Mouse (Mus musculus) hindlimb bud, embryonic 11.5 days (tissue): ENCODE measurements around the gene Ttpal.
A peak's percentile ranks its signal among the peaks of the same experiment; 100 is the strongest.
"Not testable (repeated sequence)": the region's sequence is repeated elsewhere in the genome, so short reads cannot be mapped to it uniquely, and the experiment has no call there.

Experiments used
- DNase-seq: peaks from one replicate; pipeline ENCODE4 v3.0.0-alpha.2; 2012; ENCODE audit warnings: low read depth, low spot score; ENCODE audit errors: extremely low spot score

The Ttpal gene

GRCm38 (mm10) chr2:163620451-163620850 is 18.3 kb downstream of the Ttpal start:
- DNase-seq: no peak

- DNase-seq: not testable (repeated sequence)
These were observed 19.3 kb downstream of the Ttpal start for GRCm38 (mm10) chr2:163621401-163621800.

GRCm38 (mm10) chr2:163631223-163631622 is 29.1 kb downstream of the Ttpal start:
- DNase-seq: no peak

DNA sequence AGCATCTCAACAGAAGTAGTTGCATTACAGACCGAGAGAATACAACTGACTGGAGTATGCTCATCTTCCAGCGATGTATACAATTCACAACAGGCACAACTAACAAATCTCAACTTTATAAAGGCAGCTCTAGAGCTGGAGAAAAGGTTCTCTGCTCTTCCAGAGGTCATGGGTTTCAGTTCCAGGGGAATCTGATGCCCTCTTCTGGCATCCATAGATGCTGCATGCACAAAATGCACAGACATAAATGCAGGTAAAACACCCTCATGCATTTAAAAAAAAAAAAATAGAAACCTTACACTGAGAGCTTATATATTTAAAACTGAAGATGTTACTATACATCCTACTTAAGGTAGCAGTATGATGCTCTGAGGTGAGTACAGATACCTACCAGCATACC is 29.6 kb downstream of the Ttpal start:
- no peak for DNase-seq

GRCm38 (mm10) chr2:163634211-163634610 is 32.1 kb downstream of the Ttpal start:
- DNase-seq: no peak

- no peak for DNase-seq
These were observed 33.9 kb downstream of the Ttpal start for GRCm38 (mm10) chr2:163636057-163636456.

GRCm38 (mm10) chr2:163637655-163638266 is 35.6 kb downstream of the Ttpal start:
- no peak for DNase-seq

DNA sequence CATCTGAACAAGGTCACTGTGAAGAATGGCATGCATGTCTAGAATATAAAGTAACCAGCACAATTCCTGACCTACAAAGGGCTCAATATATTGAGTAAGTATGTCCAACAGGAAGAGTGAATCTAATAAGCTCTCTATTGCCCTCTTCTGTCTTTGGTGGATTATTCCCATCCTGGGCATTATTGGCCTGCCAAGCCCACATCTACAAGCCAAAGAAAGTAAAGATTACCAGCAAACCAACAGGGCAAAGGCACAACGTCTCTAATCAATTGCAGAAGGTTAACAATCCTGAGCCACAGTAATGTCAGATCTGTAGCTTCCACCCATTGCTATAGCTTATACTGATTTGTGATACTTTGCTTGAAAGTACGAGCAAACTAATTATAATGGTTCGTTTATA is 38.4 kb downstream of the Ttpal start:
- no peak for DNase-seq

DNA sequence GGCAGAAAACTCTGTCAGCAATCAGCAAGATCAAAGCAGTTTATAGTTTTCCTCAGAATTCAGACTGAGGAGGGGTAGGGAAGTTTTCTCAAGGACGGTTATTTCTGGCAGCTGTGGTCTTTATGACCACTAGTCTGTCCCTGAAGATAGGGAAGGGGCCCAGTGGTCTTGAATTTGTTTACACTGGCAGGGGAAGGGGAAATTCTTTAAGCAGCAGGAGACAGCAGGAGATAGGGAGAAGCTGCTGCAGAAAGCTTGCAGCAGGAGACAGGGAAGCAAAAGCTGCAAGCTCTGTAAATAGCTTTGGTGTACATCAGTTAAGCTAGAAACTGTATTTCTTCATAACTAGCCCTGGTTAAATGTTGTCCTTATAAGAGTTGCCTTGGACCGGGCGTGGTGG is 39.6 kb downstream of the Ttpal start:
- DNase-seq: no peak

- DNase-seq: no peak
These were observed 40.8 kb downstream of the Ttpal start for GRCm38 (mm10) chr2:163642685-163643575.

DNA sequence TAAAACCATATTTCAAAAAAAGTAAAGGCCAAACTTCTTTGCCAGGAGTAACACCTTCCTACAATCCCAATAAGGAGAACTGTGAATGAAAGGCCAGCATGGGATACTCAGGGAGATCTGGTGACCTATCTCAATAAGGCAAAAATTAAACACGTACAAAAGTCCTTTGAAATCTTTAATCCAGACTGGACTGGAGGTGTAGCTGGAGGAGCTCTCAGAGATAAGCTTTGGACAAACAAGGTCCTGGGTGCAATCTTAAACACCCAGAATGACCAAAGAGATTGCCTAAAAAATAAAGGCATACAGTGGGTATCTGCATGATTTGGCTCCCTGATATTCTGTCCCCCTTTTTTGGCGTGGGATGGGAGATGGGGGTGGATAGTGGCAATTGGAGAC is 41.5 kb downstream of the Ttpal start:
- DNase-seq: no peak

DNA sequence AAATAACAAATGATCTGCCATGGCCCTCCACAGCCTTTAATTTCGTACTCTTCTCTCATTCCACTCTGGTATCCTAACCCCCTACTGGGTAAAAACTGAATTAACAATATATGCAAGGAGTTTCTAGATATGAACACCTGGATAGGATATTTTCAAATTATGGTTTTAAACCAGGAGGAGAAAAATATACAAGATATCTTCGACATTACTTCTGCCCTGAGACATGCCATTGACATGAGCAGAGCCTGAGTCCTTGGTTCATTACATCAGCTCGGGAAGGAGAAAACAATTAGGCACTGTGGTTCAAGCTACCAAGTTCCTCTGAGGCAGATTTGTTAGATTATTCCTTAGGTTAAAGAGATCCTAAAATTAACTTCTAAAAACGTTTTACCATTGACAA is 41.9 kb downstream of the Ttpal start:
- DNase-seq: peak; percentile 6

- peak; percentile 88 for DNase-seq
These were observed 42.7 kb downstream of the Ttpal start, which contains the start of gene Serinc3 for GRCm38 (mm10) chr2:163644575-163645385. Gene Serinc3 (minus strand): TSS chr2:163645131.

DNA sequence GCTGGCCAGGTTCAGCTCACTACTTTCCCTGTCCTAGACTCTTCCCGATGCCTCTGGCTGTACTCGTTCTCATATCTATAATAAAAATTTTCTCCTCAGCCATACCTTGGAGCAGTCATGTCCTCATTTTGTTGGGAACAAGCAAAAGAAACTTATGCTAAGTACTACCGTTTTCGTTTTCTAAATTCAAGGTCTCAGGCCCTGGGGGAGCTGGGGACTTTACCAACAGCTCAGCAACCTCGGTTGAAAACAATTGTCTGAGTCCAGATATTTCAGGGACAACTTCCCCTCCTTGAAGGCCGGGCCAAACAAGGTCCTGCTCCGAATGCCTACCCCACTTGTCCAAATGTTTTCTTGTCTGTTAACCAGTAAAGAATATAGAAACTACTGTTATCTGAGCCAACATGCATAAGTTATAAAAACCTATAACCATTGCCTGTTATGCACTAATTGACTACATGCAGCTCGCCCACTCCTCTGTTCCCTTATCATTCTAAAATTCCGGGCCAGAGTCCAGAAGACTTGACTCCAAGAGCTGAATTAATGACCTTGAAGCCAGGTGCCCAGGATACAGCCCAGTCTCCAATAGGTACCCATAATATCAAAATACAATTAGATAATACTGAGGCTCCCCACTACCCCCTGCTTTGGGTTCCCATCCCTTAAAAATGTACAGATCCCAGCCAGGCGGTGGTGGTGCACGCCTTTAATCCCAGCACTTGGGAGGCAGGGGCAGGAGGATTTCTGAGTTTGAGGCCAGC is 43.8 kb downstream of the Ttpal start:
- DNase-seq: no peak

GRCm38 (mm10) chr2:163646461-163647080 is 44.5 kb downstream of the Ttpal start:
- no peak for DNase-seq

GRCm38 (mm10) chr2:163655699-163656098 is 53.6 kb downstream of the Ttpal start:
- not testable (repeated sequence) for DNase-seq

DNA sequence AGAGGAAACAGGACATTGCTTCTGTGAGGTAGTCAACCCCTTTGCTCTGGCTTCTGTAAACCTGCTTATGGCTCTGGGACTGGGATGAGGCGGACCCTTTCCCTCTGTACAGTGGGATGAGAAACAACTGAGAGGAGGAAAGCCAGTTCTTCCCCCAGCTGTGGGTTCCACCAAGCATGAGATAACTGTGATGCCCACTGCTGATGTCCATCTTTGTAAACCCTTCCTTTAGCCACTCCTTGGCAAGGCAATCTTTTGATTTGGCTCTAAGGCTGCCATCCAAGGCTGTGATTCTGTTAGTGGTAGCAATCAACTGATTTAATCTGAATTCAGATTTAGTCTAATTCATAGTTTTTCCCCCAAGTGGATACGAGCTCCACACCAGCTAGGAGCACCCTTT is 55.4 kb downstream of the Ttpal start:
- no peak for DNase-seq

DNA sequence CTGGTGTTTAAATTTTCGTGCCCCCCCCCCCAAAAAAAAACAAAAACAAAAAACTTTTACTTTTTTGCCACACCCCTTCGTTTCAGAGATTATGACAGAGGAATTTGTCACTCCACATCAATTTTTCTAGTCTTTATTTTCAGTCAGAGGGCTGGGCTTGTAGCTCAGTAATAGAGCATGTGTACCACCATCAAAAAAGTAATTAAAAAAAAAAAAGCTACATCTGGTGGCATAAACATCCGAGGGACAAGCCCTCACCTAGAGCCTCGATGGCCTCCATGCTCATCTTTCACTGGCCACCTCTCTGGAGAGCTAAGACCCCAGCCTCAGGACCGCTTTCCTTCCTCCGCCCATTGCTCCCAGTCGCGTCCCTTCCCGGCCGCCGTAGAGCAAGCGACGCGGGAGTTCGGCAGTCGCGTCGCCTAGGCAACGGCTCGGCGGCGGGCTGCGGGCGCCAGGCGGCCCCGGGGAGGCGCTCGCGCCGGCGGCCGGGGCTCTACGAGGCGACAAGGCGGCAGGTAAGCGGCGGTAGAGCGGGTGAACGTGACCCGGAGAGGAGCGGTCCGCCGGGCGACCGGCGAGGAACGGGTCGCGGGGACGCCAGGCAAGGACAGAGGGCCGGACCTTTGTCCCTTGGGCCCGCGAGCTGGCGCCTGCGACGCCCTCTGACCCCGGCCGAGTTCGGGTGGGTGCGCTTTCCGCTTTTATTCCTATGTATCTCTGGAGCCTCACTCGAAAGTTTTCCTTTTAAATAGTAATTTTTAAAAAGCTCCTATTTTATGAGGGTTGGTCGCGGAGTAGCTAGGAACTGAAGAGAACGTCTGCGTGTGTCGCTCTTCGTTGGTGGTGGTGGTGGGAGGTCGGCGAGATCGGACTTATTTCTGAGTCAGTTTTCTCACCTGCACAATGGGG is 56.1 kb downstream of the Ttpal start, which contains the start of gene Pkig:
Pkig (plus strand) TSS at position 412 of the 912 bp plus-strand sequence.
- DNase-seq: peak; percentile 22

GRCm38 (mm10) chr2:163658941-163659340 is 56.8 kb downstream of the Ttpal start:
- DNase-seq: peak; percentile 35
